20 mouse cellular contexts compared by ENCODE assay signal in genomic region chr9:37646246-37646645, GRCm38 (mm10). TPM values are rescaled to one million over a fixed set of nuclear protein-coding genes. Genes with fewer than 3 reads are reported as not detected.
"Had no signal": no experiment of that assay in that cellular context is flagged by ENCODE, and none has a peak within 500 bp of the region (broad histone marks: within the 10 kb centered on the region; RNA-seq: fewer than 3 reads in every experiment).

No protein-coding gene starts in this region.

- H3K4me2 ChIP-seq: liver, embryonic 11.5 days; liver, embryonic 15.5 days; lung, embryonic 14.5 days; neural tube, embryonic 12.5 days had no signal

- H3K9ac ChIP-seq: liver, embryonic 15.5 days; lung, embryonic 14.5 days; neural tube, embryonic 12.5 days had no signal

- H3K4me1 ChIP-seq: limb, embryonic 10.5 days; liver, embryonic 15.5 days; neural tube, embryonic 12.5 days had no signal

- H3K27ac ChIP-seq: left cerebral cortex, adult 2 months; limb, embryonic 10.5 days; liver, embryonic 15.5 days; neural tube, embryonic 12.5 days had no signal

- H3K27me3 ChIP-seq: liver, embryonic 15.5 days; neural tube, embryonic 12.5 days had no signal

- DNase-seq: kidney, postnatal 10 days; kidney, postnatal 4 days; lung, embryonic 14.5 days; midbrain, embryonic 14.5 days; right cerebral cortex, postnatal 4 days; spleen, adult 18-20 months; thymus, adult 18-20 months; thymus, postnatal 14 days had no signal

- H3K4me3 ChIP-seq: left cerebral cortex, adult 2 months; limb, embryonic 10.5 days; liver, embryonic 15.5 days; neural tube, embryonic 12.5 days had no signal

- H3K9me3 ChIP-seq: limb, embryonic 10.5 days; liver, embryonic 15.5 days; neural tube, embryonic 12.5 days had no signal

RNA-seq across cellular contexts. Expression of gene Panx3, which starts 22.8 kb away (rescaled TPM):
- total RNA-seq: layer of hippocampus, postnatal 25 days; left cerebral cortex, adult 2 months; left cerebral cortex, postnatal 14 days; megakaryocyte progenitor cell, adult 5-6 weeks; monocyte, adult 5-6 weeks; neutrophil, adult 5-6 weeks had no signal
- polyA plus RNA-seq: kidney, embryonic 14.5 days; limb, embryonic 10.5 days; liver, embryonic 11.5 days; liver, embryonic 15.5 days; lung, embryonic 14.5 days; midbrain, embryonic 14.5 days; neural tube, embryonic 12.5 days; stomach, embryonic 14.5 days had no signal

RNA-seq across cellular contexts. Expression of gene Spa17, which starts 32.7 kb away (rescaled TPM):
- total RNA-seq: monocyte, adult 5-6 weeks had no signal
